Mouse (Mus musculus) mouse embryonic stem cell (cell line): ENCODE measurements at regions not wholly inside any gene's neighbourhood (a gene's known extent, or its start where the extent isn't known, plus 50 kb on each side); places are given as distances from the start of the nearest gene placed in this dataset.
"Not testable (repeated sequence)": the region's sequence is repeated elsewhere in the genome, so short reads cannot be mapped to it uniquely, and the experiment has no call there.

ENCODE experiments used
- in situ Hi-C, 2 experiments: fragments of 300-500 bp; cut with MboI; formaldehyde crosslinking; loops; 1 replicate in 1 of 2; 3 replicates in 1 of 2; pipeline ENCODE4 v1.14.3; 2019 to 2020; ENCODE audit warnings: low sequenced_read_pairs in 2 of 2, low pct_unique_long_range_greater_than_20kb in 1 of 2, mixed read lengths in 1 of 2; ENCODE audit not compliant: unreplicated experiment in 1 of 2

GRCm38 (mm10) chr15:49121202-49121601 lies 4763.5 kb upstream of the Gm7489 start:
- in situ Hi-C loops: no loop called here

- in situ Hi-C loops: no loop called here
These were observed 4738.3 kb upstream of the Gm7489 start for GRCm38 (mm10) chr15:49146430-49146829.

GRCm38 (mm10) chr15:49151998-49152397 lies 4732.7 kb upstream of the Gm7489 start:
- in situ Hi-C loops: no loop called here

- in situ Hi-C loops: no loop called here
These were observed 4730.7 kb upstream of the Gm7489 start for GRCm38 (mm10) chr15:49154026-49154425.

GRCm38 (mm10) chr15:49191474-49191873 lies 4693.2 kb upstream of the Gm7489 start:
- in situ Hi-C loops: no loop called here

- in situ Hi-C loops: not testable (repeated sequence)
These were observed 4692.1 kb upstream of the Gm7489 start for GRCm38 (mm10) chr15:49192571-49192970.

GRCm38 (mm10) chr15:49229063-49229462 lies 4655.6 kb upstream of the Gm7489 start:
- in situ Hi-C loops: no loop called here

GRCm38 (mm10) chr15:49230846-49231245 lies 4653.9 kb upstream of the Gm7489 start:
- in situ Hi-C loops: no loop called here

GRCm38 (mm10) chr15:49270198-49270597 lies 4614.5 kb upstream of the Gm7489 start:
- in situ Hi-C loops: loop anchor here in 1 of 2 experiments (25.0 kb wide), 1 partner anchor 333 kb away; no protein-coding TSS in a partner anchor
